Mouse (Mus musculus) heart, adult 2 months (tissue): ENCODE data around the gene Pkdcc. TPM values are rescaled to one million over a fixed set of nuclear protein-coding genes. Genes with fewer than 3 reads are reported as not detected.
A peak's percentile ranks its signal among the peaks of the same experiment; 100 is the strongest.

Source experiments
- DNase-seq, 2 experiments: peaks; one replicate each; pipeline ENCODE4 v3.0.0; 2021
- H3K27ac ChIP-seq: fragments of 200-600 bp; 2 replicates; pipeline ENCODE4 v1.8.1; 2022
- H3K27me3 ChIP-seq: fragments of 200-500 bp; 2 replicates; pipeline ENCODE4 v1.6.1; 2012; ENCODE audit warnings: mild to moderate bottlenecking, low read length, inconsistent platforms, mixed read lengths; ENCODE audit not compliant: control insufficient read depth, insufficient read depth
- H3K36me3 ChIP-seq: fragments of 200-500 bp; 2 replicates; pipeline ENCODE4 v1.6.1; 2012; ENCODE audit warnings: low read length, inconsistent platforms; ENCODE audit not compliant: control insufficient read depth, insufficient read depth
- H3K4me1 ChIP-seq: fragments of 200-500 bp; 2 replicates; pipeline ENCODE4 v1.6.1; 2011; ENCODE audit warnings: low read length; ENCODE audit not compliant: control insufficient read depth, insufficient read depth
- H3K4me3 ChIP-seq: fragments of 200-600 bp; 2 replicates; pipeline ENCODE4 v1.8.1; 2022
- H3K79me2 ChIP-seq: fragments of 200-500 bp; replicated peaks from 2 replicates; pipeline ENCODE4 v1.6.1; 2012; ENCODE audit warnings: mild to moderate bottlenecking, inconsistent platforms, low read length, moderate library complexity, mixed read lengths; ENCODE audit not compliant: control insufficient read depth, insufficient read depth
- H3K9ac ChIP-seq: fragments of 200-500 bp; 2 replicates; pipeline ENCODE4 v1.6.1; 2012; ENCODE audit warnings: low read depth, mild to moderate bottlenecking, control low read depth, inconsistent platforms, low read length, mixed read lengths
- CTCF ChIP-seq: fragments of 200-600 bp; IDR thresholded peaks from 2 replicates; pipeline ENCODE4 v1.8.1; 2022; ENCODE audit warnings: antibody characterized with exemption, mild to moderate bottlenecking, moderate library complexity
- EP300 ChIP-seq: fragments of 200-500 bp; IDR thresholded peaks from 2 replicates; pipeline ENCODE4 v1.6.1; 2011; ENCODE audit warnings: low read depth, low read length, control low read depth; ENCODE audit not compliant: insufficient read depth
- POLR2A ChIP-seq: fragments of 200-500 bp; IDR thresholded peaks from 2 replicates; pipeline ENCODE4 v1.6.1; 2011; ENCODE audit warnings: mild to moderate bottlenecking, low read depth, low read length, control low read depth; ENCODE audit not compliant: insufficient read depth
- WGBS: fragments of 180-500 bp; shearing (Covaris S2); methylation state at CpG from one replicate; pipeline ENCODE4 v1.1.7; 2018; 5-methylcytosine and 5-hydroxymethylcytosine counted together
- intact Hi-C: fragments of 180-260 bp; cut with DNase I; formaldehyde crosslinking; loops from one replicate; pipeline ENCODE4 v1.15.1; 2025
- long read RNA-seq: library from polyadenylated mRNA; stranded (forward); transcript quantifications from one replicate; pipeline ENCODE4 v2.0.0, GENCODE M21; 2021
- polyA plus RNA-seq: library from polyadenylated mRNA; depleted of rRNA; stranded (reverse); fragments of >200 nt; gene quantifications from 2 replicates; pipeline ENCODE4 v1.2.3, GENCODE M21; 2012; rRNA removed
- total RNA-seq, 2 experiments: library from RNA; stranded (reverse); gene quantifications; 2 replicates each; pipeline ENCODE4 v1.2.3; 2021

Pkdcc gene
- 10 to 100 TPM; 45.5 to 45.7 TPM for total RNA-seq
- 63.0 and 81.8 TPM in 2 replicates for polyA plus RNA-seq
- long read RNA-seq, transcript Pkdcc-204 (7 exons, 2,446 nt), result major isoform, 25 of 30 reads
- long read RNA-seq, partial matches to known transcripts, result 5 of 30 reads
- long read RNA-seq, other reads (novel, unspliced or antisense), result 0 of 30 reads

DNA sequence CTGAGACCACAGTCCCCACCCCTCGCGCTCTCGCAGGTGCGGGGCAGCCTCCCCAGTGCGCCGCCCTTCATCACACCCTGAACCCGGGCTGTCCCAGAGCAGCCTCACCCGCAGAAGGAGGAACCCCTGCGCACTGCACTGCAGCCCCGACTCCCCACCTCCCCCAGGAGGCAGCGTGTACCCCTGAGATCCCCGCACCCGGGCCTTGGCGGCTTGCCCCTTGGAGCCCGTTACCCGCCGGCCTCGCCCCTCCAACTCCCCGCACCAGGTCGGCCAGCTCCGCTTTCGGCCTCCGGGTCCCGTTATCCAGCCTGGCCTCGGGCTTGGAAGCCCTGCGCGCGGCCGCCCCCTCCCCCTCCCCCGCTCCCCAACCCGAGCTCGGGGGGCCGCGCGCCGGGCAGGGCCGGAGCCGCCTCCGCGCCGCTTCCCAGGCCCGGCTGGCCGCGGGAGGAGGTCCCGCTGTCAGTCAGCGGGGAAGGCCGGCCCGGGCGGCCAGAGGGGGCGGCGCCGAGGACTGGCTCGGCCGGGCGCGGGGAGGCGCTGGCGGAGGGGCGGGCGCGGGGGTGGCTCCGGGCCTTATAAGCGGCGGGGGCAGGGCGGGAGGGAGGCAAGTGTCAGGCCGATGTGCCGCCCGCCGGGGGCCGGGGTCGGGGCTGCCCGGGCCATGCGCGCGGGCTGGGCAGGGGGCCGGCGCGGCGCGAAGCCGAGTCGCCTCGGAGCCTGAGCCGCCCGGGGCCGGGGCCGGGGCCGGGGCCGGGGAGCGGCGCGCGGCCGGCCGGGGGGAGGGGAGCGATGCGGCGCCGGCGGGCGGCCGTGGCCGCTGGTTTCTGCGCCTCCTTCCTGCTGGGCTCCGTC lies at the start of gene Pkdcc:
TSS of gene Pkdcc (plus strand) at position 619 of the 855 bp plus-strand sequence.
- peak within 1 kb of the TSS; percentile 91 for H3K27ac ChIP-seq
- no peaks in the 10 kb centered on the region; the same call in 1 of the 2 replicates for H3K79me2 ChIP-seq
- peak; percentile 93 to 95 for DNase-seq
- H3K27me3 ChIP-seq, result no peaks in the 10 kb centered on the region
- 2% methylated on average over 68 of the region's 105 CpGs for WGBS
- H3K4me3 ChIP-seq, result peak within 1 kb of the TSS; percentile 90
- H3K9ac ChIP-seq, result peak within 1 kb of the TSS; percentile 97
- intact Hi-C loops, result loop anchor here (5.0 kb wide), 2 partner anchors 93 to 137 kb away; partner anchors contain the start of gene Eml4
- peaks cover 11% of the 10 kb centered on the region for H3K4me1 ChIP-seq
- no peaks in the 10 kb centered on the region for H3K36me3 ChIP-seq
- TF ChIP-seq CTCF (no peak), POLR2A (peak; percentile 26; the same call in 1 of the 2 replicates), EP300 (no peak)

DNA sequence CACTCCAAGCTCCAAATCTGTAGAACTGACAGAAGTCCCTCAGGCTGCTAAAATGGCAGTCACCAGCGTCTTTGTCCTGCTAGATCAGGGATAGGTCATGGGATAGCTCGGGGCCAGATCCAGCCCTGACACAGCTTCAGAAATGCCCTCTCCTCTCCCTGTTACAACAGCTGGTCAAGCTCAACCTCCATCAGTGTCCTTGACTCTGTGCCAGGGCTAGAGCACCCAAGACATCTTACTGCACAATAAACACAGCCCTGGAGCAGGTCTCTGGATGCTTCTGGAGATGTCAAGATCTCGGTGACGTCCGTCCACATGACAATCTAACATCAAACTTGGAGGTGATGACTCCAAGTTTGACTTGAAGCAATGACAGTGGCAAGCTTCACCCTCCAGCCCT lies 48.9 kb upstream of the Pkdcc start:
- no peaks in the 10 kb centered on the region for H3K79me2 ChIP-seq
- intact Hi-C loops, result no loop called here
- H3K36me3 ChIP-seq, result no peaks in the 10 kb centered on the region
- H3K27ac ChIP-seq, result no peak overlapping the region
- no peaks in the 10 kb centered on the region for H3K27me3 ChIP-seq
- DNase-seq, result no peak
- WGBS, result 80% methylated on average over 5 of the region's 5 CpGs
- no peaks in the 10 kb centered on the region for H3K4me1 ChIP-seq
- no peak overlapping the region for H3K4me3 ChIP-seq
- no peak for TF ChIP-seq EP300
- no peak for TF ChIP-seq CTCF
- TF ChIP-seq POLR2A, result no peak
- no peak overlapping the region for H3K9ac ChIP-seq

DNA sequence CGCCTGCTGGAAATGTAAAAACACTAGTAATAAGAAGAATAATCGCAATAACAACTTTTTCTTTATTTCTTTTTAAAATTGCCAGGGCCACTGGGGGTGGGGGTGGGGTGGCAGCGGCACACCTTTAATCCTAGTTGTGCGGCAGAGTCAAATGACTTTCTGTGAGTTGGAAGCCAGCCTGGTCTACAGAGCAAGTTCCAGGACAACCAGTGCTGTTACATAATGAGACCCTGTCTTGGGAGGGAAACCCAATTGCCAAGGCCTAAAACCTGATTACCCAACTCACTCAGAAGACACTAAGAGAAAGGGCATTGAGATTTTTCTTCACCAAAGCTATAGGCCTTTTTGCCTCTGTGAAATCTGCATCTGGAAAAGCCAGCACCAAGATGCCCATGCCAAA lies 38.9 kb upstream of the Pkdcc start:
- Histone ChIP-seq H3K79me2 (no peaks in the 10 kb centered on the region), H3K4me3 (no peak overlapping the region), H3K4me1 (no peaks in the 10 kb centered on the region), H3K36me3 (no peaks in the 10 kb centered on the region), H3K27ac (no peak overlapping the region), H3K9ac (no peak overlapping the region), H3K27me3 (no peaks in the 10 kb centered on the region)
- intact Hi-C loops, result no loop called here
- DNase-seq, result no peak
- 85% methylated on average over 4 of the region's 4 CpGs for WGBS
- TF ChIP-seq EP300 (no peak), POLR2A (no peak), CTCF (no peak)

DNA sequence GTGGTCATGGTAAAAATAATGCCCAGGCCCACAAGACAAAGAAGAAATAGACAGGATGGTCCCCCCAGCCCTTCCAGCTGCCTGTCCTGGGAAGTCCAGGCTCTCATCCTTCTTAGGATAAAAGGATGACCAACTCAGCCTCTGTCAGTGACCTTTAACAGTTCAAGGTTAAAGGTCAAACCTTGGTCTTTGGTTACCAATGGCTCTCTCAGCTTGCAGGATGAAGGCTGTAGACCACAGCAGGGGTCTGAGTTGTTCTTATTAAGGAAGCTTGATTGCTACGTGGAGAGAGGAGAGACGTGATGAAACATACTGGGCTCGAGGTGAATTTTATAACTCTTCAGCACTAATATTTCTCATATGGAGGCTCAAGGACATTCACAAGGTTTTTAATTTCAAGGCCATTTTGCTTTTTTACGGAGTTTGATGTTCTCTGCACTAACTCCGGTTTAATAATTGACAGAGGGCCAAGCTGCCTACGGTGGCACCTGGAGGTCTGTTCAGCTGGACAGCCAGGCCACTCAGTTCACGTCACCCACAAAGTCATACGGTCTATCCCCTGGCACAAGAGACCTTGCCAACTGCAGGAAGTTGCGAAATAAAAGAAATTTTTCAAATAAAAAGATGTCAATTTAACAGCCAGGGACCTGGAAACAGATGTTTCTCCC lies 36.5 kb upstream of the Pkdcc start:
- Histone ChIP-seq H3K27ac (no peak overlapping the region), H3K4me1 (no peaks in the 10 kb centered on the region), H3K36me3 (no peaks in the 10 kb centered on the region), H3K4me3 (no peak overlapping the region), H3K9ac (no peak overlapping the region), H3K27me3 (no peaks in the 10 kb centered on the region), H3K79me2 (no peaks in the 10 kb centered on the region)
- intact Hi-C loops, result no loop called here
- no peak for DNase-seq
- WGBS, result 86% methylated on average over 9 of the region's 9 CpGs
- TF ChIP-seq EP300 (no peak), CTCF (no peak), POLR2A (no peak)

DNA sequence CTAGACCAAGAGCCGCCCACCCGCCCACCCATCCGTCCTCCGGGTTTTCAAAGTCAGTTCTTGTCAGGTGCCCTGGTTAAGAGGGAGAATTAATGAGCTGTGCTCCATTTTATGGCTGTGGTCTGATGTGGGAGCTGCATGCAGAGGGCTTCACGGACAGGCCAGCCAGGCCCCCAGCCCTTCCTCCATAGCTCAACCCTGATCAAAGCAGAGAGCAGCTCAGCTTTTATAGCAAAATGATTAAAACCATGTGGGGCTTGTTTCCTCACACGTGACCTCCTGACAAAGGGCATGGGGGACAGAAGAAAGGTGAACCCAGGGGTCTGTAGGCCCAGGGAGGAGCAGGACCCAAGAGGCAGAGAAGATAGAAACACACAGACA lies 36.0 kb upstream of the Pkdcc start:
- H3K27ac ChIP-seq, result no peak overlapping the region
- no peak overlapping the region for H3K4me3 ChIP-seq
- DNase-seq, result no peak
- H3K27me3 ChIP-seq, result no peaks in the 10 kb centered on the region
- no peaks in the 10 kb centered on the region for H3K79me2 ChIP-seq
- WGBS, result 81% methylated on average over 6 of the region's 6 CpGs
- intact Hi-C loops, result no loop called here
- H3K9ac ChIP-seq, result no peak overlapping the region
- no peaks in the 10 kb centered on the region for H3K4me1 ChIP-seq
- H3K36me3 ChIP-seq, result no peaks in the 10 kb centered on the region
- TF ChIP-seq POLR2A (no peak), CTCF (no peak), EP300 (no peak)

DNA sequence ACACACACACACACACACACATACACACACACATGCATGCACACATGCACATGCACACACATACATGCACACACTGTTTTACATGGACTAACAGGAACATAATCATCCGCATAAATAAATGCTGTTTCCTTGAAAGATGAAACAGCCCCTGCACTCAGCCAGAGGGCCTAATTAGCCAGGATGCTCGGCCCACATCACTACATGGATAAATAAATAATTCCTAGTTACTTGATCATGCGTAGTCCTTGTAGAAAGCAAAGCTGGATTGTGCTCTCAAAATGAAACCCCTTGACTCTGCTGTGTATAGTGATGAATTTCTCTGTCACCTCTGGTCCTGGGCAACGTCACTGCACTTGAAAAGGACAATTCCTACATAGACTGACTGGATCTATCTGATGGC lies 35.5 kb upstream of the Pkdcc start:
- no peaks in the 10 kb centered on the region for H3K79me2 ChIP-seq
- intact Hi-C loops, result no loop called here
- DNase-seq, result no peak
- no peaks in the 10 kb centered on the region for H3K27me3 ChIP-seq
- no peak for TF ChIP-seq CTCF
- TF ChIP-seq EP300, result no peak
- no peak for TF ChIP-seq POLR2A
- WGBS, result 89% methylated on average over 4 of the region's 4 CpGs
- no peak overlapping the region for H3K9ac ChIP-seq
- no peak overlapping the region for H3K4me3 ChIP-seq
- no peak overlapping the region for H3K27ac ChIP-seq
- H3K4me1 ChIP-seq, result no peaks in the 10 kb centered on the region
- H3K36me3 ChIP-seq, result no peaks in the 10 kb centered on the region
